Mouse (Mus musculus) G1E (cell line): Measurements from ENCODE around the gene Sema3b.

Experiments
- CTCF ChIP-seq: IDR thresholded peaks from 2 replicates; pipeline ENCODE4 v1.5.1; 2012; ENCODE audit warnings: low read depth, low read length, inconsistent platforms, mixed read lengths
- GATA1 ChIP-seq: IDR thresholded peaks from 2 replicates; pipeline ENCODE4 v1.6.1; 2012; ENCODE audit warnings: borderline replicate concordance, low read length, inconsistent platforms, mixed read lengths
- POLR2AphosphoS5 ChIP-seq: IDR thresholded peaks from 2 replicates; pipeline ENCODE4 v1.6.1; 2012; ENCODE audit warnings: low read depth, low read length, inconsistent platforms; ENCODE audit not compliant: insufficient replicate concordance
- TAL1 ChIP-seq: conservative IDR thresholded peaks from 2 replicates; pipeline ENCODE4 v1.6.1; 2012; ENCODE audit warnings: low read depth, low read length, inconsistent platforms, mixed read lengths

GRCm38 (mm10) chr9:107586504-107586903 lies 22.5 kb downstream of the Sema3b start:
- no peak for TF ChIP-seq CTCF
- TF ChIP-seq POLR2AphosphoS5: no peak
- no peak for TF ChIP-seq TAL1
- TF ChIP-seq GATA1: no peak
